Mouse (Mus musculus) heart, embryonic 15.5 days (tissue): Measurements from ENCODE around the gene Olig2. TPM values are rescaled to one million over a fixed set of nuclear protein-coding genes. Genes with fewer than 3 reads are reported as not detected.

Source experiments
- ATAC-seq: fragments of 200-750 bp; cut with Nextera tagmentation; replicated peaks from 2 replicates; pipeline ENCODE4 v1.8.0; 2017; ENCODE audit warnings: low read depth, moderate TSS enrichment; ENCODE audit not compliant: insufficient number of reproducible peaks, insufficient read depth, low FRiP score
- H3K27ac ChIP-seq: fragments of 300-500 bp; sonication (generic); 2 replicates; pipeline ENCODE4 v1.5.1; 2015; ENCODE audit warnings: mild to moderate bottlenecking, inconsistent platforms
- H3K27me3 ChIP-seq: fragments of 300-500 bp; sonication (generic); 2 replicates; pipeline ENCODE4 v1.6.1; 2015; ENCODE audit warnings: inconsistent platforms
- H3K36me3 ChIP-seq: fragments of 300-500 bp; sonication (generic); 2 replicates; pipeline ENCODE4 v1.6.1; 2015; ENCODE audit warnings: mild to moderate bottlenecking, inconsistent platforms
- H3K4me1 ChIP-seq: fragments of 300-500 bp; sonication (generic); replicated peaks from 2 replicates; pipeline ENCODE4 v1.6.1; 2015; ENCODE audit warnings: inconsistent platforms
- H3K4me2 ChIP-seq: fragments of 300-500 bp; sonication (generic); 2 replicates; pipeline ENCODE4 v1.6.1; 2015; ENCODE audit warnings: inconsistent platforms, mild to moderate bottlenecking, moderate library complexity
- H3K4me3 ChIP-seq: fragments of 300-500 bp; sonication (generic); 2 replicates; pipeline ENCODE4 v1.5.1; 2015; ENCODE audit warnings: mild to moderate bottlenecking, inconsistent platforms
- H3K9ac ChIP-seq: fragments of 300-500 bp; sonication (generic); 2 replicates; pipeline ENCODE4 v1.6.1; 2015; ENCODE audit warnings: mild to moderate bottlenecking, inconsistent platforms
- H3K9me3 ChIP-seq: fragments of 300-500 bp; sonication (generic); replicated peaks from 2 replicates; pipeline ENCODE4 v1.6.1; 2016; ENCODE audit warnings: inconsistent platforms
- WGBS: fragments of 180-500 bp; shearing (Covaris S2); methylation state at CpG from one replicate; pipeline ENCODE4 v1.1.7; 2015; ENCODE audit warnings: mixed read lengths; 5-methylcytosine and 5-hydroxymethylcytosine counted together
- polyA plus RNA-seq: library from polyadenylated mRNA; unstranded; fragments of >200 nt; fragmentation: Nextera tagmentation; extraction: Ambion mirVana; gene quantifications from 2 replicates; pipeline ENCODE4 v1.2.1, GENCODE M21; 2015

The Olig2 gene
- polyA plus RNA-seq, 1 experiment from 2014 or later: not detected

DNA sequence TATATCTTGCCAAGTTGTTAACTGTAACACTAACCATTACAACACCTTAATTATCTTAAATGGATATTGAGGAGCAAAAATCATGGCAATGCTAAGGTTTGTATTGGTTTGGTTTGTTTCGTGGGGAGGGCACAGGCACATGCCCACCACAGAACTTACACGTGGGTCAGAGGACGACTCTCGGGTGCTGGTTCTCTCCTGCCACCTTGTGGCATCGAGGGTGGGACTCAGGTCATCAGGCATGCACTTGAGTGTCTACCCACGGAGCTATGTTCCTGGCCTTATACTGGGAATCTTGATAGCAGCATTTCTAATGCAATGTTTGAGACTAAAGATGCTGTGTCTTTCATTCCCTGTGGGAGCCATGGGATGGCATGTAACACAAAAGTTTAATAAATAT is 8.2 kb upstream of the Olig2 start:
- H3K9me3 ChIP-seq: peaks cover 3% of the 10 kb centered on the region; the same call in 1 of the 2 replicates
- peaks cover 97% of the 10 kb centered on the region for H3K27me3 ChIP-seq
- WGBS: 32% methylated on average over 6 of the region's 6 CpGs

DNA sequence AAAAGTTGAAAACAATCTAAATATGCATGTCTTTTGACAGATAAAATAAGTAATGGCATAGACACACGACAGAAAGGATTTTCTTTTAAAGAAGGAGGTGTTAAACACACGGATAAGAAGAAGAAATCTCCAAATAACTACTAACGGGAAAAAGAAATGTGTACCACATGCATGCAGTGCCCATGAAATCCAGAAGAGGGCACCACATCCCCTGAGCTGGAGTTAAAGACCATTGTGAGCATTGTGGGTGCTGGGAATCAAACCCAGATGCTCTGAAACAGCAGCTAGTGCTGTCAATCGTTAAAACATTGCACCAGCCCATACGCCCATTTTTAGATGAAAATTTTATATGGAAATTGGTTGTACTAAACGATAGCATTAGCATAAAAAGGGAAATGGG is 7.3 kb upstream of the Olig2 start:
- no peak for ATAC-seq
- H3K9ac ChIP-seq: no peak overlapping the region
- 67% methylated on average over 6 of the region's 6 CpGs for WGBS
- H3K36me3 ChIP-seq: no peaks in the 10 kb centered on the region
- H3K4me2 ChIP-seq: no peak overlapping the region
- H3K4me1 ChIP-seq: peaks cover 13% of the 10 kb centered on the region
- H3K27me3 ChIP-seq: peaks cover 97% of the 10 kb centered on the region
- H3K9me3 ChIP-seq: peaks cover 3% of the 10 kb centered on the region; the same call in 1 of the 2 replicates
- H3K4me3 ChIP-seq: no peak overlapping the region
- H3K27ac ChIP-seq: no peak overlapping the region

More for the DNA sequence above, 8.2 kb upstream of the Olig2 start:
- Histone ChIP-seq H3K27ac (no peak overlapping the region), H3K4me1 (peaks cover 7% of the 10 kb centered on the region), H3K4me3 (no peak overlapping the region), H3K9ac (no peak overlapping the region), H3K4me2 (no peak overlapping the region), H3K36me3 (no peaks in the 10 kb centered on the region)
- ATAC-seq: no peak

DNA sequence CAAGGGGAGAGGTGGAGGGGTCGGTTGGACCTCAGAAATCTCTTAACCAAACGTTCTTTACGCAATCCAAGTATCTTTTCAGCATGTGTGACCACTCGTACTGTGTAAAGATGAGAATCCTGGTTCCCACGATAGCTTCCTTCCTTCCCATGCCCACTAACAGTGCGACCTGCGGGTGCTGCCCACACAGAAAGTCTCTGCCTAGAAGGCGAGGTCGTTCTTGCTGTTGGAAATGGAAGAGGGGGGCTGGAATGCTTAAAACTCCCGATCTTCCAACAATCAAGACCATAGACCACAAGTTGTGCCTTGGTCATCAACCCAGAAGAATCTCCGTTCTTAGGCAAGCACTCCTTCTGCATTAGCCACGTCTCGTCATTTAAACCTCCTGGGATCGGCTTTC is 6.0 kb upstream of the Olig2 start:
- peaks cover 98% of the 10 kb centered on the region for H3K27me3 ChIP-seq
- peaks cover 13% of the 10 kb centered on the region for H3K4me1 ChIP-seq
- peaks cover 3% of the 10 kb centered on the region; the same call in 1 of the 2 replicates for H3K9me3 ChIP-seq
- no peak for ATAC-seq
- no peak overlapping the region for H3K27ac ChIP-seq
- no peak overlapping the region for H3K4me3 ChIP-seq
- 18% methylated on average over 14 of the region's 14 CpGs for WGBS
- H3K9ac ChIP-seq: no peak overlapping the region
- H3K36me3 ChIP-seq: no peaks in the 10 kb centered on the region
- no peak overlapping the region for H3K4me2 ChIP-seq

- no peak for ATAC-seq
- H3K27ac ChIP-seq: no peak overlapping the region
- peaks cover 100% of the 10 kb centered on the region for H3K27me3 ChIP-seq
- no peak overlapping the region for H3K9ac ChIP-seq
- WGBS: 2% methylated on average over 25 of the region's 25 CpGs
- H3K9me3 ChIP-seq: peaks cover 3% of the 10 kb centered on the region; the same call in 1 of the 2 replicates
- H3K4me3 ChIP-seq: peak overlapping the region; percentile 10
- peak overlapping the region; percentile 33 for H3K4me2 ChIP-seq
- peaks cover 36% of the 10 kb centered on the region for H3K4me1 ChIP-seq
- no peaks in the 10 kb centered on the region for H3K36me3 ChIP-seq
Measured at GRCm38 (mm10) chr16:91222171-91222642, 3.0 kb upstream of the Olig2 start.

DNA sequence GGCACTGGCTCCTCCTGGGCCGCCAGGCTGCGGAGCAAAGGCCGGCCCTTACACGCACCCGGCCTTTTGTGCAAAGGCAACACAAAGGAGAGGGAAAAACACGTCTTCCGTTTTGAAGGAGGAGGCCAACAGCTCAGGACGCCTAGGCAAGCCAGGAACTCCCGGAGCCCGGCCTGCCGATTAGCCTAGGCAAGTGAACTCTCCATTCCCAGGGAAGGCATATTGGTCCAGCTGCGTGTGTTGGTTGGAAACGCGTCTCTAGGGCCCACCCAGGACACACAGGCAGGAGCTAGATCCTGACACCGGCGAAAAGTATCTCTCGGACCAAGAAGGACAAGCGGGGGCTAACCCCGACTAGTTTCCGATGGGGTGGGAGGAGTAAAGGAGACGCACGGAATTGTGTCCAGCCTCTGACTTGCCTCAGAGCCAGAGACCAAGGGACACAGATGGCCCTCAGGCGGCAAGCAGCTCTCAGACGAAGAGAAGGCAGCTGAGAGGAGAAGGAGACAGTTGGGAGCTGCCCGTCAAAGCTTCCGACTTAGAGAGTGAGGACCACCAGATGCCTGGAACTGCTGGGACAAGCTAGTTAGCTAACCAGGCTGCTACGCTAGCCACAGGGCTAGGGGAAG is 2.5 kb upstream of the Olig2 start:
- Histone ChIP-seq H3K4me1 (peaks cover 37% of the 10 kb centered on the region), H3K27ac (no peak overlapping the region), H3K9ac (no peak overlapping the region), H3K9me3 (peaks cover 3% of the 10 kb centered on the region; the same call in 1 of the 2 replicates), H3K36me3 (no peaks in the 10 kb centered on the region), H3K4me3 (peak overlapping the region; percentile 10), H3K27me3 (peaks cover 100% of the 10 kb centered on the region), H3K4me2 (peak overlapping the region; percentile 33)
- 1% methylated on average over 27 of the region's 27 CpGs for WGBS
- no peak for ATAC-seq

DNA sequence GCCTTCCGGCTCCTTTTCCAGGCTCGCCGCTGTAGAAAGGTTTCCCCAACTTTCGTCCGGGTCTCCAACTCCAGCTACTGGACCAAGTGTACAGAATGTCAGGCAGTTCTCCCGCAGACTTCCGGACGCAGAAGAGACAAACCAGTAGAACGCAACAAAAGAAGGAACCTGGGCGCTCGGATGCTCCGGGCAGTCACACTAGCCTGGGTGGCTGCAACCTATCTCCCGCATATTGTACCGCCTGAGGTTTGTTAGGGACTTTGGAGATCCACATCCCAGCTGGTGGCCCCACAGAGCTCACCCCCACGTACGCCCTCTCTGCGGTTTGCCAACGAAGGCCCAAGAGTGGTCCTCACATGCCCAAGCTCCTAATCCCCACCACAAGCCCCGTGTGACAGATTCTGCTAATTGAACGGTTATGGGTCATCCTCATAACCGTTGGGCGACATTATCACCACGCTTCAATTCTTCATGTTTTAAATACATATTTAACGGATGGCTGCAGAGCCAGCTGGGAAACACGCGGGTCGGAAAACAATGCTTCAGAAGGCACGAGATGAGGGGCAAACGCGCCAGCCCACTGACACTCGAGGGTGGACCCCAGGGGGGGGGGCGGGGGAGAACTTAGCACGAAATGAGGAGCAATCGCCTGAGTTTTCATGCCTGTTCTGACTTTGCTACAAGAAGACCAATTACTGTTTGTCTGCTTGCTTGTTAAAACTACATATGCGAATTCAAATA is 1.8 kb upstream of the Olig2 start:
- 3% methylated on average over 35 of the region's 35 CpGs for WGBS
- Histone ChIP-seq H3K9me3 (no peaks in the 10 kb centered on the region), H3K4me3 (no peak overlapping the region)

DNA sequence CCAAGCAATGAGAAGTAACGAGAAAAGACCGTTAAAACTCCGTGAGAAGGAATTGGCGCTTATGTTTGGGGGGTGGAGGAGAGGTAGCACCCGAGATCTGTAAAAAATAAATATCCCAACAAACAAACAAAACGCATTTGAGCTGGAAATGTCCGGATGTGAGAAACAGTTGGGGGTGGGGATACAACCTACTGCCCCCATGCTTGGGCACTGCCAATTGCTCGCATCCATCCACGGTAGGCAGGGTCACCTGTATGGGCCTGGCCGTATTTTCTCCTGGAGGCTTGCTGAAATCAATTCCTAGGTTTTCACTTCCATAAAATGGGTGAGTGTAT is 1.2 kb upstream of the Olig2 start:
- Histone ChIP-seq H3K4me2 (no peak overlapping the region), H3K9me3 (no peaks in the 10 kb centered on the region), H3K9ac (no peak overlapping the region), H3K36me3 (no peaks in the 10 kb centered on the region), H3K27me3 (peaks cover 100% of the 10 kb centered on the region), H3K4me3 (no peak overlapping the region), H3K27ac (no peak overlapping the region), H3K4me1 (peaks cover 37% of the 10 kb centered on the region)
- ATAC-seq: no peak
- whole genome bisulfite sequencing: 8% methylated on average over 10 of the region's 10 CpGs

More for the DNA sequence above, 1.8 kb upstream of the Olig2 start:
- Histone ChIP-seq H3K36me3 (no peaks in the 10 kb centered on the region), H3K27ac (no peak overlapping the region), H3K4me1 (peaks cover 37% of the 10 kb centered on the region), H3K27me3 (peaks cover 100% of the 10 kb centered on the region), H3K9ac (no peak overlapping the region), H3K4me2 (no peak overlapping the region)
- ATAC-seq: no peak

- H3K27ac ChIP-seq: no peak overlapping the region
- H3K9me3 ChIP-seq: no peaks in the 10 kb centered on the region
- peak overlapping the region; percentile 39 for H3K4me3 ChIP-seq
- H3K27me3 ChIP-seq: peaks cover 100% of the 10 kb centered on the region
- H3K36me3 ChIP-seq: no peaks in the 10 kb centered on the region
- 1% methylated on average over 26 of the region's 26 CpGs for WGBS
- ATAC-seq: no peak
- H3K4me1 ChIP-seq: peaks cover 37% of the 10 kb centered on the region
- H3K4me2 ChIP-seq: peak overlapping the region; percentile 57
- no peak overlapping the region for H3K9ac ChIP-seq
Measured at GRCm38 (mm10) chr16:91224481-91225232, 600 bp upstream of the Olig2 start.

DNA sequence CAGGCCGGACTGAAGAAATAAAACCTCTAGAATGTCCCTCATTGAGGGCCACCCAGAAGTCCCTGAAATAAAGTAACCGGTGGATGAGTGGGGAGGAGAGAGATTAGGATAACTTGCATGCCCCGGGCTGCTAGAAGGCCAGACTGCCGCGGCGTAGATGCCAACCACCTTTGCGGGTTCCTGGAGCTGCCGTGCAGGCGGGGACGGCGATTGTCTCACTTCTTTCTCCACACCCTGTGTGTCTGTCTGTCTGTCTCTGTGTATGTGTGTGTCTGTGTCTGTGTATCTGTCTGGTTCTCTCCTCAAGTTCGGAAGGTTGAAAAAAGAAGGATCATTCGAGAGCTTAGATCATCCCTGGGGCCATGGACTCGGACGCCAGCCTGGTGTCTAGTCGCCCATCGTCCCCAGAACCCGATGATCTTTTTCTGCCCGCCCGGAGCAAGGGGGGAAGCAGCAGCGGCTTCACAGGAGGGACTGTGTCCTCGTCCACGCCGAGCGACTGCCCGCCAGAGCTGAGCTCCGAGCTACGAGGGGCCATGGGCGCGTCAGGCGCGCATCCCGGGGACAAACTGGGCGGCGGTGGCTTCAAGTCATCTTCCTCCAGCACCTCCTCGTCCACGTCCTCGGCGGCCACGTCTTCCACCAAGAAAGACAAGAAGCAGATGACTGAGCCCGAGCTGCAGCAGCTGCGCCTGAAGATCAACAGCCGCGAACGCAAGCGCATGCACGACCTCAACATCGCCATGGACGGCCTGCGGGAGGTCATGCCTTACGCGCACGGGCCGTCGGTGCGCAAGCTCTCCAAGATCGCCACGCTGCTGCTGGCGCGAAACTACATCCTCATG is 1.0 kb downstream of the Olig2 start:
- Histone ChIP-seq H3K4me1 (peaks cover 32% of the 10 kb centered on the region), H3K9me3 (no peaks in the 10 kb centered on the region), H3K9ac (no peak overlapping the region), H3K4me3 (peak overlapping the region; percentile 25), H3K36me3 (no peaks in the 10 kb centered on the region), H3K27me3 (peaks cover 99% of the 10 kb centered on the region), H3K4me2 (peak overlapping the region; percentile 43), H3K27ac (no peak overlapping the region)
- no peak for ATAC-seq
- WGBS: under 1% methylated on average over 60 of the region's 60 CpGs

GRCm38 (mm10) chr16:91226883-91227759 is 1.9 kb downstream of the Olig2 start:
- Histone ChIP-seq H3K27ac (no peak overlapping the region), H3K27me3 (peaks cover 99% of the 10 kb centered on the region), H3K4me1 (peaks cover 29% of the 10 kb centered on the region), H3K9ac (no peak overlapping the region), H3K9me3 (no peaks in the 10 kb centered on the region), H3K36me3 (no peaks in the 10 kb centered on the region), H3K4me2 (peak overlapping the region; percentile 43), H3K4me3 (peak overlapping the region; percentile 25)
- no peak for ATAC-seq
- under 1% methylated on average over 74 of the region's 85 CpGs for WGBS
